Mouse (Mus musculus) lung, embryonic 14.5 days (tissue): ENCODE results near the gene Map2. TPM values are rescaled to one million over a fixed set of nuclear protein-coding genes. Genes with fewer than 3 reads are reported as not detected.

Experiments used
- ATAC-seq: fragments of 200-750 bp; cut with Nextera tagmentation; 2 replicates; pipeline ENCODE4 v1.8.0; 2017; ENCODE audit warnings: mild to moderate bottlenecking, moderate TSS enrichment, moderate library complexity; ENCODE audit not compliant: insufficient read depth
- DNase-seq: peaks from one replicate; pipeline ENCODE4 v3.0.0-alpha.2; 2015
- H3K27ac ChIP-seq: fragments of 300-500 bp; sonication (generic); 2 replicates; pipeline ENCODE4 v1.5.1; 2014; ENCODE audit warnings: low read depth, mild to moderate bottlenecking, moderate library complexity
- H3K27me3 ChIP-seq: fragments of 300-500 bp; sonication (generic); 2 replicates; pipeline ENCODE4 v1.6.1; 2014; ENCODE audit warnings: low read length, control low read depth; ENCODE audit not compliant: insufficient read depth
- H3K36me3 ChIP-seq: fragments of 300-500 bp; sonication (generic); 2 replicates; pipeline ENCODE4 v1.6.1; 2014; ENCODE audit warnings: control low read depth; ENCODE audit not compliant: insufficient read depth
- H3K4me1 ChIP-seq: fragments of 300-500 bp; sonication (generic); 2 replicates; pipeline ENCODE4 v1.6.1; 2014; ENCODE audit warnings: antibody characterized with exemption, control low read depth; ENCODE audit not compliant: insufficient read depth
- H3K4me2 ChIP-seq: fragments of 300-500 bp; sonication (generic); 2 replicates; pipeline ENCODE4 v1.6.1; 2014; ENCODE audit warnings: mild to moderate bottlenecking
- H3K4me3 ChIP-seq: fragments of 300-500 bp; sonication (generic); 2 replicates; pipeline ENCODE4 v1.5.1; 2014; ENCODE audit warnings: low read depth, low read length
- H3K9ac ChIP-seq: fragments of 300-500 bp; sonication (generic); 2 replicates; pipeline ENCODE4 v1.6.1; 2014
- H3K9me3 ChIP-seq: fragments of 300-500 bp; sonication (generic); 2 replicates; pipeline ENCODE4 v1.6.1; 2016; ENCODE audit warnings: low read depth, low read length, control low read depth
- CTCF ChIP-seq: IDR thresholded peaks from 2 replicates; pipeline ENCODE4 v1.5.1; 2016; ENCODE audit warnings: antibody characterized with exemption, low read depth
- WGBS: fragments of 180-500 bp; shearing (Covaris S2); extraction: QIAGEN DNeasy Blood & Tissue Kit; methylation state at CpG from one replicate; pipeline ENCODE4 v1.1.7; 2014; 5-methylcytosine and 5-hydroxymethylcytosine counted together
- polyA plus RNA-seq: library from polyadenylated mRNA; unstranded; fragments of >200 nt; fragmentation: Nextera tagmentation; extraction: Ambion mirVana; gene quantifications from 2 replicates; pipeline ENCODE4 v1.2.1, GENCODE M21; 2014

Gene Map2
- polyA plus RNA-seq, 1 experiment from 2014 or later, result 13.4 TPM

DNA sequence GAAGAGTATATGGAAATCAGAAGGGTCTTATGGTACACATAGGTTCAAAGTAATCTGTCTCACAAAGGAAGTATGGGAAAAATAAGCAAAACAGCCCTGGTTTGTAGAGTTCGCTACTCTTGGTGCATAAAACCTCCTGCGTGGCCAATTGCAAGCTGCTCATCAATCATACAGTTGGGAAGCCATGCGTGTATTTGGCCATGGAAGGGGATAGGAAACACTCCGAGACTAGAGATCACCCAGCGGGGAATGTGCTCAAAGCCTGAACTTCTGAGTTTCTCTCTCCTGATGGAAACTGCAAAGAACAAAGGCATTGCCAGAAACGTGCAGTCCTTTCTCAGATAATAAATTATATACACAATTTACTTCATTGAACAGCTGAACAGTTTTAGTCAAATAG, 124.3 kb downstream of the Map2 start:
- TF ChIP-seq CTCF, result no peak
- Histone ChIP-seq H3K4me3 (no peak overlapping the region), H3K36me3 (no peaks in the 10 kb centered on the region), H3K27ac (no peak overlapping the region), H3K4me2 (no peak overlapping the region), H3K9ac (no peak overlapping the region), H3K27me3 (no peaks in the 10 kb centered on the region), H3K4me1 (no peaks in the 10 kb centered on the region), H3K9me3 (no peaks in the 10 kb centered on the region)
- DNase-seq (no peak), ATAC-seq (no peak)
- WGBS, result 44% methylated on average over 6 of the region's 6 CpGs

- Histone ChIP-seq H3K36me3 (no peaks in the 10 kb centered on the region), H3K27ac (no peak overlapping the region), H3K9ac (no peak overlapping the region), H3K4me1 (no peaks in the 10 kb centered on the region), H3K4me3 (no peak overlapping the region), H3K4me2 (no peak overlapping the region), H3K9me3 (no peaks in the 10 kb centered on the region), H3K27me3 (no peaks in the 10 kb centered on the region)
- ATAC-seq, result no peak
- TF ChIP-seq CTCF, result no peak
- 74% methylated on average over 2 of the region's 2 CpGs for WGBS
- DNase-seq, result no peak
These were observed 145.5 kb downstream of the Map2 start for GRCm38 (mm10) chr1:66320378-66321135.

GRCm38 (mm10) chr1:66321136-66321502, 146.0 kb downstream of the Map2 start:
- 46% methylated on average over 1 of the region's 1 CpGs for WGBS
- H3K27ac ChIP-seq, result no peak overlapping the region
- ATAC-seq, result no peak
- no peaks in the 10 kb centered on the region for H3K27me3 ChIP-seq
- H3K9me3 ChIP-seq, result no peaks in the 10 kb centered on the region
- no peak for DNase-seq
- H3K4me3 ChIP-seq, result no peak overlapping the region
- TF ChIP-seq CTCF, result no peak
- no peaks in the 10 kb centered on the region for H3K4me1 ChIP-seq
- no peak overlapping the region for H3K4me2 ChIP-seq
- no peaks in the 10 kb centered on the region for H3K36me3 ChIP-seq
- H3K9ac ChIP-seq, result no peak overlapping the region

DNA sequence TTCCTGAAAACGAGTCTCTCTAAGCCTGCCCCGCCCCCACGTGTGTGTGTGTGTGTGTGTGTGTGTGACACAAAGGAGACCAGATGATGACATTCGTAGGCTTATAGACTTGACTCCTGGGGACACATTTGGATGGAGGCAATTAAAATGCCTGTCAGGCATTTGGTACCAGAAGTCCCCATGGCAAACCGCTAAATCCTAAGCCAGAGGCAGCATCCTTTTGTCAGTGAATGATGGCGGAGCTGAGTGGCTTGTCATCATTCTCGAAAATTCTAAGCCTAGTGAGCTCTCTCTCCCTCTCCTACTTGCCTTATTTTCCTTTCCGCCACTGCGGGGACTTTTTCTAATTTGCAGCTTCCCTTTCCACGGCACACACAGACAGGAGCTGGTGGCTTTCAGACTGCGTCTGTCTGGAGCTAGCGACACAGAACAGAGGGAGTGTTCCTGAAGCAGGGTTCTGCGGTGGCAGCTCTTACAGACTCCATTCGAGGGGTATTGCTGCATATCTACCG, 146.6 kb downstream of the Map2 start:
- Histone ChIP-seq H3K4me3 (no peak overlapping the region), H3K9ac (no peak overlapping the region), H3K4me2 (no peak overlapping the region)

DNA sequence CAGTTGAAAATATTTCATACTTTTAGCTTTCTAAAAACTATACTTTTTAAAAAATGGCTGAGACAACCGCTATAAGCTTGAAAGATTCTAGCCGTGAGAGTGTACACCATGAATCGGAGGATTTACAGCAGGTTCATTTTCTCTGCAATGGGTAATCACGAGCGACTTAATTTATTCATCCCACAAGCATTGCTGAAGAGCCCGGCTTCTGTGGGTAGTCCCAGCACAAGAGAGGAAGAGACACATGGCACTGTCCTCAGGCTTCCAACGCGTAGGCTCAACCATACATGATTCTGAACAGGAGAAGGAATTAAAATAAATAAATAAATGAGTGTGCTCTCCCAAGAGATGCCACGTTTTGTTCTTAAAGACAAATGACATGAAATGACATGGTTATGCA, 148.4 kb downstream of the Map2 start:
- 81% methylated on average over 9 of the region's 9 CpGs for WGBS
- H3K4me1 ChIP-seq, result no peaks in the 10 kb centered on the region
- no peaks in the 10 kb centered on the region for H3K36me3 ChIP-seq
- DNase-seq (no peak), ATAC-seq (no peak)
- no peak overlapping the region for H3K27ac ChIP-seq
- no peak for TF ChIP-seq CTCF
- no peaks in the 10 kb centered on the region for H3K27me3 ChIP-seq
- no peak overlapping the region for H3K4me2 ChIP-seq
- H3K9ac ChIP-seq, result no peak overlapping the region
- no peak overlapping the region for H3K4me3 ChIP-seq
- no peaks in the 10 kb centered on the region for H3K9me3 ChIP-seq

More for the DNA sequence above, 146.6 kb downstream of the Map2 start:
- ATAC-seq (no peak), DNase-seq (no peak)
- Histone ChIP-seq H3K36me3 (no peaks in the 10 kb centered on the region), H3K9me3 (no peaks in the 10 kb centered on the region), H3K4me1 (no peaks in the 10 kb centered on the region), H3K27me3 (no peaks in the 10 kb centered on the region), H3K27ac (no peak overlapping the region)
- TF ChIP-seq CTCF, result no peak
- WGBS, result 63% methylated on average over 15 of the region's 15 CpGs

- Histone ChIP-seq H3K4me2 (no peak overlapping the region), H3K9ac (no peak overlapping the region), H3K9me3 (no peaks in the 10 kb centered on the region), H3K27me3 (no peaks in the 10 kb centered on the region), H3K36me3 (no peaks in the 10 kb centered on the region), H3K27ac (no peak overlapping the region), H3K4me1 (no peaks in the 10 kb centered on the region), H3K4me3 (no peak overlapping the region)
- TF ChIP-seq CTCF, result no peak
- DNase-seq (no peak), ATAC-seq (no peak)
These were observed 149.9 kb downstream of the Map2 start for GRCm38 (mm10) chr1:66324951-66325350.

- ATAC-seq (no peak), DNase-seq (no peak)
These were observed 153.9 kb downstream of the Map2 start for GRCm38 (mm10) chr1:66328996-66329395.

More at GRCm38 (mm10) chr1:66328996-66329395, 153.9 kb downstream of the Map2 start:
- no peak for TF ChIP-seq CTCF
- Histone ChIP-seq H3K27ac (no peak overlapping the region), H3K36me3 (no peaks in the 10 kb centered on the region), H3K27me3 (no peaks in the 10 kb centered on the region), H3K9ac (no peak overlapping the region), H3K4me2 (no peak overlapping the region), H3K4me3 (no peak overlapping the region), H3K9me3 (no peaks in the 10 kb centered on the region), H3K4me1 (no peaks in the 10 kb centered on the region)
- 66% methylated on average over 6 of the region's 6 CpGs for WGBS
